Mouse (Mus musculus): Measurements from ENCODE around the gene Igf2bp2. TPM values are rescaled to one million over a fixed set of nuclear protein-coding genes. Genes with fewer than 3 reads are reported as not detected.

Igf2bp2 gene
- total RNA-seq, 2 experiments from 2014 or later = 10.6 to 11.2 TPM

- no peak for DNase-seq (ENCODE audit: low spot score in 2 of 2)
These were observed 13.3 kb downstream of the Igf2bp2 start for GRCm38 (mm10) chr16:22149659-22150345.

- DNase-seq (ENCODE audit: low spot score in 2 of 2) = no peak
These were observed 14.0 kb downstream of the Igf2bp2 start for GRCm38 (mm10) chr16:22149076-22149475.

- no peak for DNase-seq (ENCODE audit: low spot score in 2 of 2)
These were observed 16.0 kb downstream of the Igf2bp2 start for GRCm38 (mm10) chr16:22147131-22147530.

GRCm38 (mm10) chr16:22146071-22146470, 17.0 kb downstream of the Igf2bp2 start:
- DNase-seq (ENCODE audit: low spot score in 2 of 2) = no peak

- DNase-seq (ENCODE audit: low spot score in 2 of 2) = no peak
These were observed 18.6 kb downstream of the Igf2bp2 start for GRCm38 (mm10) chr16:22144490-22144889.

- DNase-seq (ENCODE audit: low spot score in 2 of 2) = no peak
These were observed 22.2 kb downstream of the Igf2bp2 start for GRCm38 (mm10) chr16:22140861-22141260.

GRCm38 (mm10) chr16:22139821-22140220, 23.3 kb downstream of the Igf2bp2 start:
- no peak for DNase-seq (ENCODE audit: low spot score in 2 of 2)

GRCm38 (mm10) chr16:22136198-22136597, 26.9 kb downstream of the Igf2bp2 start:
- DNase-seq (ENCODE audit: low spot score in 2 of 2) = no peak

- DNase-seq (ENCODE audit: low spot score in 2 of 2) = no peak
These were observed 31.8 kb downstream of the Igf2bp2 start for GRCm38 (mm10) chr16:22131321-22131720.

GRCm38 (mm10) chr16:22129511-22129910, 33.6 kb downstream of the Igf2bp2 start:
- DNase-seq (ENCODE audit: low spot score in 2 of 2) = no peak

- no peak for DNase-seq (ENCODE audit: low spot score in 2 of 2)
These were observed 34.5 kb downstream of the Igf2bp2 start for GRCm38 (mm10) chr16:22128595-22128994.

- no peak for DNase-seq (ENCODE audit: low spot score in 2 of 2)
These were observed 35.3 kb downstream of the Igf2bp2 start for GRCm38 (mm10) chr16:22127806-22128205.

GRCm38 (mm10) chr16:22126936-22127335, 36.2 kb downstream of the Igf2bp2 start:
- DNase-seq (ENCODE audit: low spot score in 2 of 2) = no peak

GRCm38 (mm10) chr16:22124325-22124918, 38.7 kb downstream of the Igf2bp2 start:
- DNase-seq (ENCODE audit: low spot score in 2 of 2) = no peak

- DNase-seq (ENCODE audit: low spot score in 2 of 2) = peak; percentile 71 to 79
These were observed 39.4 kb downstream of the Igf2bp2 start for GRCm38 (mm10) chr16:22123658-22124057.

GRCm38 (mm10) chr16:22121109-22121508, 42.0 kb downstream of the Igf2bp2 start:
- peak in 1 of 2 experiments; percentile 28 for DNase-seq (ENCODE audit: low spot score in 2 of 2)

- DNase-seq (ENCODE audit: low spot score in 2 of 2) = peak in 1 of 2 experiments; percentile 30
These were observed 43.6 kb downstream of the Igf2bp2 start for GRCm38 (mm10) chr16:22119524-22119923.

GRCm38 (mm10) chr16:22118716-22119501, 44.2 kb downstream of the Igf2bp2 start:
- no peak for DNase-seq (ENCODE audit: low spot score in 2 of 2)

- DNase-seq (ENCODE audit: low spot score in 2 of 2) = no peak
These were observed 44.9 kb downstream of the Igf2bp2 start for GRCm38 (mm10) chr16:22118151-22118550.

GRCm38 (mm10) chr16:22116748-22117147, 46.4 kb downstream of the Igf2bp2 start:
- no peak for DNase-seq (ENCODE audit: low spot score in 2 of 2)

GRCm38 (mm10) chr16:22116058-22116457, 47.0 kb downstream of the Igf2bp2 start:
- no peak for DNase-seq (ENCODE audit: low spot score in 2 of 2)

GRCm38 (mm10) chr16:22110036-22110435, 53.1 kb downstream of the Igf2bp2 start:
- no peak for DNase-seq (ENCODE audit: low spot score in 2 of 2)

All from adrenal gland, adult 18-20 months (tissue).